Mouse (Mus musculus) stomach, embryonic 16.5 days (tissue): ENCODE measurements around the gene Akr1b3. TPM values are rescaled to one million over a fixed set of nuclear protein-coding genes. Genes with fewer than 3 reads are reported as not detected.
"Not testable (repeated sequence)": the region's sequence is repeated elsewhere in the genome, so short reads cannot be mapped to it uniquely, and the experiment has no call there.

Experiments used
- ATAC-seq: fragments of 200-750 bp; cut with Nextera tagmentation; 2 replicates; pipeline ENCODE4 v1.8.0; 2017; ENCODE audit warnings: moderate number of reproducible peaks, moderate TSS enrichment; ENCODE audit not compliant: insufficient read depth, low FRiP score
- H3K27ac ChIP-seq: fragments of 300-500 bp; sonication (generic); 2 replicates; pipeline ENCODE4 v1.5.1; 2014; ENCODE audit warnings: low read length
- H3K27me3 ChIP-seq: fragments of 300-500 bp; sonication (generic); 2 replicates; pipeline ENCODE4 v1.6.1; 2014; ENCODE audit warnings: low read length, control low read depth, mixed read lengths; ENCODE audit not compliant: control insufficient read depth, insufficient read depth
- H3K36me3 ChIP-seq: fragments of 300-500 bp; sonication (generic); 2 replicates; pipeline ENCODE4 v1.6.1; 2014; ENCODE audit warnings: low read length; ENCODE audit not compliant: control insufficient read depth, insufficient read depth
- H3K4me1 ChIP-seq: fragments of 300-500 bp; sonication (generic); 2 replicates; pipeline ENCODE4 v1.6.1; 2014; ENCODE audit warnings: low read length, control low read depth, mixed read lengths; ENCODE audit not compliant: control insufficient read depth, insufficient read depth
- H3K4me2 ChIP-seq: fragments of 300-500 bp; sonication (generic); 2 replicates; pipeline ENCODE4 v1.6.1; 2014; ENCODE audit warnings: low read depth, low read length, mixed read lengths
- H3K4me3 ChIP-seq: fragments of 300-500 bp; sonication (generic); replicated peaks from 2 replicates; pipeline ENCODE4 v1.5.1; 2014; ENCODE audit warnings: mild to moderate bottlenecking, low read length
- H3K9ac ChIP-seq: fragments of 300-500 bp; sonication (generic); 2 replicates; pipeline ENCODE4 v1.6.1; 2014; ENCODE audit warnings: low read length
- H3K9me3 ChIP-seq: fragments of 300-500 bp; sonication (generic); replicated peaks from 2 replicates; pipeline ENCODE4 v1.6.1; 2016; ENCODE audit warnings: low read length, control low read depth; ENCODE audit not compliant: control insufficient read depth
- WGBS: fragments of 180-500 bp; shearing (Covaris S2); extraction: QIAGEN DNeasy Blood & Tissue Kit; methylation state at CpG from one replicate; pipeline ENCODE4 v1.1.7; 2014; 5-methylcytosine and 5-hydroxymethylcytosine counted together
- polyA plus RNA-seq: library from polyadenylated mRNA; unstranded; fragments of >200 nt; fragmentation: Nextera tagmentation; extraction: Ambion mirVana; gene quantifications from 2 replicates; pipeline ENCODE4 v1.2.1, GENCODE M21; 2015

The Akr1b3 gene
- polyA plus RNA-seq: 122 and 130 TPM in 2 replicates

DNA sequence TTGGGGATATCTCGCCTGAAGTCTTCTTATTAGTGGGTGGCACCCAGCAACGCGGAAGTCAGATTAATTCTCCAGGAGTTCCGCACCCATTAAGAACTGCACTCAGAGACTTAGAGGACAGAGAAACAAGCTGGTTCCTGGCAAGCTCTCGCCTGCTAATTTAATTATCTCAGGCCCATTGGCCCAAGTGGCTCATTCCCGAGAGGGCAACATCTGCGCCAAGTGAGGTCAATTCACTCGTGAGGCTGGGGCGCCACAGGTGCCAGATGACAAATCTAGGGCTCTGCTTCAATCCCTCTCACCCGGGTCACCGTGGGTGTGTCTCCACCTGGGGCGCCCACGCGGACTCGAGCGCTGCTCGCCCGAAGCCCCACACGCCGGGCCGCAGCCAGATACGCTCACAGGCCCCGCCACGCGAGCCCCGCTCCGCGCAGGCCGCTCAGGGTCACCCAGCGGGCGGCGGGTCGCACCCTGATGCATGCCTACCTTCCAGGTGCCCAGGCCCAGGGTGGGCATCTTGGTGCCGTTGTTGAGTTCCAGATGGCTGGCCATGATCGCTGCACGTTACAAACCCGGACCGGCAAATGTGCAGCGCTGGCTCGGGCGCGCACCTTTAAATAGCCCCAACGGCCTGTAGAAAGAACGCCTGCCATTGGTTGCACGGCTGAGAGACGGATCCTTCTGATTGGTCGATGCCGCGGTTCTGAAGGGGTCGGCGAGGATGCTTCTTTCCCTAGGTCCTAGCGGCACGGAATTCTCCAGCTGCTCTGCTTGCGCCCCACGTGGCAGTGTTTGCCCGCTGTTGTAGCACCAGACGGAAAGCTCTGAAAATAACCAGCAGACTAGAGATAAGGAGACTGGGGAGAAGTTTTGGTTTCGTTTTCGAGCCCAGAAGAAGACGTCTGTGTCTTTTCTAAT lies at the start of gene Akr1b3:
TSS of gene Akr1b3 (minus strand) at position 625 of the 918 bp plus-strand sequence.
- H3K9me3 ChIP-seq: no peaks in the 10 kb centered on the region
- H3K9ac ChIP-seq: peak within 1 kb of the TSS; percentile 81
- WGBS: 1% methylated on average over 60 of the region's 60 CpGs
- H3K4me3 ChIP-seq: peak within 1 kb of the TSS; percentile 83
- H3K27ac ChIP-seq: peak within 1 kb of the TSS; percentile 49
- no peaks in the 10 kb centered on the region for H3K27me3 ChIP-seq
- H3K4me2 ChIP-seq: peak within 1 kb of the TSS; percentile 95
- peaks cover 11% of the 10 kb centered on the region; the same call in 1 of the 2 replicates for H3K4me1 ChIP-seq
- H3K36me3 ChIP-seq: no peaks in the 10 kb centered on the region
- peak; percentile 98 for ATAC-seq

DNA sequence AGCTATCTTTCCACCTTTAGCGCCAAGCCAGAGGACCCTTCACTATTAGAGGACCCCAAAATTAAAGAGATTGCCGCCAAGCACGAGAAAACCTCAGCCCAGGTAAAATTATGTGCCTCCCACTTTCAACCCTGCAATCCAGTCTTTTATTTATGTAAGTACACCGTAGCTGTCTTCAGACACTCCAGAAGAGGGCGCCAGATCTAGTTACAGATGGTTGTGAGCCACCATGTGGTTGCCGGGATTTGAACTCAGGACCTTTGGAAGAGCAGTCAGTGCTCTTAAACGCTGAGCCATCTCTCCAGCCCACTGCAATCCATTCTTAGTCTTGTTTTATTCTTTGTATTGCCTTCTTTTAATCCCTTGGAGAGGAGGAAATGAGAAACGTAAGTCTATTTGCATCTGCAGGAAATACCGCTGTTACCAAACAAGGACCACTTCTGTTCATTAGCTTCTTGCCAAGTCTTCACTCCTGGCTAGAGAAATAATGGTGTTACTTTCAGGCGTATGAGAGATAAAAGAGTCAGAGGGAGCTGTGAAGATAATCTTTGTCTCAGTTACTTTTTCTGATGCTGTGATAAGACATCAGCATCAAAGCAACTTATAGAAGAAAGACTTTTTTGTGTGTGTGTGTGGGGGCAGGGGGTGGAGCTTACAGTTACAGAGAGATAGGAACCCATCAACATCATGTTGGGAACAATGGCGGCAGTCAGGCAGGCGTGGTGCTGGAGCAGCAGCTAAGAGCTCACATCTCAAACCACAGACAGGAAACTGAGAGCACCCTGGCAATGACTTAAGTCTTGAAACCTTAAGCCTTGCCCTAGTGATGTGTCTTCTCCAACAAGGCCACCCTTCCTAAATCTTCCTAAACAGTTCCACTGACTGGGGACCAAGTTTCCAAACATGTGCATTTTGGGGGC lies 47.2 kb upstream of the Akr1b3 start:
- Histone ChIP-seq H3K9me3 (no peaks in the 10 kb centered on the region), H3K4me3 (no peak overlapping the region), H3K27ac (no peak overlapping the region), H3K27me3 (no peaks in the 10 kb centered on the region), H3K4me1 (no peaks in the 10 kb centered on the region), H3K9ac (no peak overlapping the region), H3K36me3 (no peaks in the 10 kb centered on the region), H3K4me2 (no peak overlapping the region)
- 84% methylated on average over 12 of the region's 12 CpGs for WGBS
- ATAC-seq: no peak

DNA sequence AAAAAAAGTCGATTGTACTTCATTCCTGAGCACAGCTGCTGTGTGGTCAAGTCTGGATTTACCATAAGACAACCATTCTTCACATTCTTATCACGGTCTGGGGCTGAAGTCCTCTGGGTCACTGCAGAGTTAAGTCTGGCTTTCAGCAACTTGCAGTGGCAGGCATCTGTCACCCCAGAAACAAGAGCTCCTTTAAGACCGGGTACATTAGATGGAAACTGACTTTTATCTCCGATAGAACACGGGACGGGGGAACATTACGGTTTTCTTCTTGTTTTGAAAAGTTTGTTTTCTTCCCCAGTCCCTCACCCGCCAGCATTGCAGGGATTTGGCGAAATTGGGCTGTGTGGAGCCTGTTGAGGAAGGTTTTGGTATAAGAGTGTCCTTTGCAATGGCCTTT lies 38.6 kb upstream of the Akr1b3 start:
- Histone ChIP-seq H3K9me3 (no peaks in the 10 kb centered on the region), H3K27me3 (no peaks in the 10 kb centered on the region), H3K4me1 (peaks cover 8% of the 10 kb centered on the region; the same call in 1 of the 2 replicates), H3K4me2 (no peak overlapping the region), H3K36me3 (no peaks in the 10 kb centered on the region), H3K27ac (no peak overlapping the region), H3K4me3 (no peak overlapping the region), H3K9ac (no peak overlapping the region)
- WGBS: 80% methylated on average over 9 of the region's 9 CpGs
- no peak for ATAC-seq

DNA sequence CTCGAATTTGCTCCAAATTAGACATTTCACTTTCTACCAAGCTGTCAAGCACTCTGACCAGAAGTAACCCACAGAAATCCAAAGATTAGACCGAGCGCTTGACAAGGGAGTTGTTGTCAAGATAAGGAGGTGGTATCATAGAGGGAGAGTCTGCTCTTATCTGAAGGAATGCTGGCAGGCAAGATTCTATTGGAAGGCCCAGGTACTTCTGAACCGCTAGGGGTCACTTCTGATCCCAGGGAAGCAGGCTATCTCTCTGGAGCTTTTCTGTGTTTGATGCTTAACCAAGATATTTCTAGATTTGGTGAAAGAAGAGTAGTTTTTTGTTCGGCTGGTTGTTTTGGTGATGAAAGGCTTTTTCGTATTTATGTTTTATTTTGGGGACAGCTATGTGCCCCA lies 38.1 kb upstream of the Akr1b3 start:
- Histone ChIP-seq H3K27me3 (no peaks in the 10 kb centered on the region), H3K36me3 (no peaks in the 10 kb centered on the region), H3K4me2 (no peak overlapping the region), H3K27ac (no peak overlapping the region), H3K4me3 (no peak overlapping the region), H3K9me3 (no peaks in the 10 kb centered on the region), H3K9ac (no peak overlapping the region), H3K4me1 (peaks cover 8% of the 10 kb centered on the region; the same call in 1 of the 2 replicates)
- no peak for ATAC-seq
- 57% methylated on average over 6 of the region's 6 CpGs for WGBS

DNA sequence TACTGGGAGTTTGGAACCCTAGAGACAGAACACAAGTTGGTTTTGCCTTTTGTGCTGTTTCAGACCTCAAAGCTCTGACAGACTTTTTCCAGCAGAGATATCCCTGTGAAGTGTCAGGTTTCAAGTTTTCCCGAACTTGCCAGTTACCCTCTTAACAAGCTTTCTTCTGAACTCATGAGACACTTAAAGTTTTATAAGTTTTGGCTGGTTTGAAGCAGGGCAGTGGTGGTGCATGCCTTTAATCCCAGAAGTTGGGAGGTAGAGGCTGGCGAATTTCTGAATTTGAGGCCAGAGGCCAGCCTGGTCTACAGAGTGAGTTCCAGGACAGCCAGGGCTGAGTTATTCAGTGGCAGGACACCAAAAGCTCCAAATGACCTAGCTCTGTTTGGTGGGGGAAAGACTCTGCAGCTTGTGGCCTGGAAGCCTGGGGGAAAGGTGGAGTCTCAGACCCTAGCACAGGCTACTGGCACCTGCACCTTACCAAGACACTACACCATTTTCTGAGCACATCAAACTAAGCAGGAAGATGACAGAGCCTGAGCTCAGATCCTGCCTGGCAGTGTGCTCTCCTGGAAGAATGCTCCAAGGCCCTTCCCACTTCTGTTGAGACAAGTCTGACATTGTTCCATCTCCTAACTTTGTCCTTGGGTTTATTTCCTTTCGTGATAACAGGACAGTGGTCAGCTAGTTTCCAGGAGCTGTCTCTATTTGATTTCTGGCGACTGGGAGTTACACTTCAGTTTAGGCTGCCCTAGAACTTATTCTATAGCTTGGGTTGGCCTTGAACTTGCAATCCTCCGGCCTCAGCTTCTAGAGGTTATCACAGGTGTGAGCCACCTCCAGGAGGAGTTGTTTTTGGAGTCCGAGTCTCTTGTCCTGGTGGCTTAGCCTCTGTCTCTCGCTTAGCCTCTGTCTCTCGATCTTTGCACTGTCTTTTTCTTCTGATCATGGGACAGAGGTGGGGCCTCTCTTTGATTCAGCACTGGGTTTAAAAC lies 37.4 kb upstream of the Akr1b3 start:
- H3K27me3 ChIP-seq: no peaks in the 10 kb centered on the region
- H3K9ac ChIP-seq: no peak overlapping the region
- H3K9me3 ChIP-seq: no peaks in the 10 kb centered on the region
- no peak for ATAC-seq
- H3K36me3 ChIP-seq: no peaks in the 10 kb centered on the region
- H3K4me1 ChIP-seq: peaks cover 8% of the 10 kb centered on the region; the same call in 1 of the 2 replicates
- H3K27ac ChIP-seq: no peak overlapping the region
- H3K4me3 ChIP-seq: peak overlapping the region; percentile 12
- WGBS: 70% methylated on average over 8 of the region's 8 CpGs
- peak overlapping the region; percentile 36 for H3K4me2 ChIP-seq

DNA sequence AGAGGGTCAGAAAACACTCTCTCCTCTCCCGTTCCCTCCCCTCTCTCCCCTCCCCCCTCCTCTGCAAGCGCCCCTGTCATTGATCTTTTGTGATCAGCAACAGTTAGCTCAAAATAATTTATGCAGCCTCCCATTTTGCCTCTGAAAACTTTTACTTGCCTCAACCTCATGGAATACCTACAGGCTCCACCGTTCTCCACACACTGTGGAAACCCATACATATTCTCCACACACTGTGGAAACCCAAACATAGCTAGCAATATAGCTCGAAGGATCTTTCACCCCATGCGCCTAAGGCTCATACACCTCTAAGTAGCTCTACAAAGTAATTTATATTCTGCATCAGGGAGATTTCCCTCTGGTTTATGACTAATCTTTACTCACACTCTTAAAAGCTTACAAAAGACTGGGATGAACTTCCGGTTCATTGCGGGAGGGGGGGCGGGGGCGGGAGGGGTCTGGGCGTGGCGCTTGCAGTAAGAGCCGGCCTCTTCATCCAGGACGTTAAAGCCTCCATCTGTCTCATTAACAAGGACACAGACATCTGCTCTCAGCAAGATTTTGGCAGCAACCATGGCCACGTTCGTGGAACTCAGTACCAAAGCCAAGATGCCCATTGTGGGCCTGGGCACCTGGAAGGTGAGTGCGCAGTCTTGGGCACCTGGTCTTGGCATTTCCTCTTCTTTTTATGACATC lies 36.5 kb upstream of the Akr1b3 start, which contains the start of gene Akr1b8:
TSS of gene Akr1b8 (plus strand) at position 462 of the 696 bp plus-strand sequence.
- no peak within 1 kb of the TSS for H3K27ac ChIP-seq
- H3K9me3 ChIP-seq: no peaks in the 10 kb centered on the region
- no peaks in the 10 kb centered on the region for H3K36me3 ChIP-seq
- ATAC-seq: no peak
- H3K27me3 ChIP-seq: no peaks in the 10 kb centered on the region
- H3K4me3 ChIP-seq: peak within 1 kb of the TSS; percentile 12
- H3K4me2 ChIP-seq: peak within 1 kb of the TSS; percentile 36
- no peak within 1 kb of the TSS for H3K9ac ChIP-seq
- peaks cover 8% of the 10 kb centered on the region; the same call in 1 of the 2 replicates for H3K4me1 ChIP-seq
- WGBS: 12% methylated on average over 16 of the region's 16 CpGs

DNA sequence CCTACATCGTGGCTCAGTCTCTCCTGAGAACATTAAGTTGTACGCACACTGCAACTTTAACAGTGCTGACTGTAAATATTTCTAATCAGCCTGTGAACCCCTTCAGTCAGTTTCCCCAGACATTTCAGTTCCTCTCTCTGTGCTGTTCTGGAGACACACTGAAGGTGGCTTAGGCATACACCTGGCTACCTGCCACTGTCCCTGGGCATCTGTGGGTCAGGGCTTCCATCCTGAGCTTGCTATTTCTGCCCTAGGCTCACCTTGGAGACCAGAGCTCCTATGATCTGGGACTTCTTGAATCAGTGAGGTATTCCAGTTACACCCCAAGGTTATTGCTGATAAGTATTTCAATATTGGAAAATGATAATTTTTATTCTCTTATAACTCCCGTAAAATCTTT lies 35.1 kb upstream of the Akr1b3 start:
- H3K4me2 ChIP-seq: no peak overlapping the region
- no peaks in the 10 kb centered on the region for H3K36me3 ChIP-seq
- no peak overlapping the region for H3K4me3 ChIP-seq
- ATAC-seq: no peak
- WGBS: 82% methylated on average over 3 of the region's 3 CpGs
- no peaks in the 10 kb centered on the region for H3K9me3 ChIP-seq
- H3K9ac ChIP-seq: no peak overlapping the region
- H3K4me1 ChIP-seq: peaks cover 8% of the 10 kb centered on the region; the same call in 1 of the 2 replicates
- H3K27ac ChIP-seq: no peak overlapping the region
- no peaks in the 10 kb centered on the region for H3K27me3 ChIP-seq

DNA sequence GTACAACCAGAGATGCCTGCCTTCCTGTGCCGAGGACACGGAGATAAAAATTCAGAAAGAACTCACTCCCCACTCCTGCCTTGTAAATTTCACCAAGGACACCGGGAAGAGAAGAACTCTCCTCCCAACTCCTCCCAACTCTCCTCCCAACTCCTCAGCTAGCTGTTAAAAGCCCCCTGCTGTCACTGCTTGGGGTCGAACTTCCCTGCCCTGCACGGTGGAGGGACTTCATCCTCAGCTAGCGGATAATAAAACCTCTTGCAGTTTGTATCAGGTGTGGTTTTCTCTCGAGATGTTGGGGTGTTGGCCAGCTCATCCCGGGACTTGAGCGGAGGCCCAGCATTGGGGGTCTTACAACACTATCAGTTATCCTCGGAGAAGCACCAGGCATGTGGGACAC lies 34.2 kb upstream of the Akr1b3 start:
- H3K27ac ChIP-seq, H3K9ac ChIP-seq, H3K9me3 ChIP-seq, ATAC-seq, H3K4me2 ChIP-seq, H3K4me1 ChIP-seq, H3K36me3 ChIP-seq, H3K4me3 ChIP-seq, H3K27me3 ChIP-seq: not testable (repeated sequence)
- 47% methylated on average over 9 of the region's 10 CpGs for WGBS
